Mouse (Mus musculus) lung, postnatal 0 days (tissue): ENCODE measurements around the gene St6gal2. TPM values are rescaled to one million over a fixed set of nuclear protein-coding genes. Genes with fewer than 3 reads are reported as not detected.

Source experiments
- ATAC-seq: fragments of 200-750 bp; cut with Nextera tagmentation; 2 replicates; pipeline ENCODE4 v1.8.0; 2017; ENCODE audit warnings: moderate library complexity
- DNase-seq: peaks from one replicate; pipeline ENCODE4 v3.0.0-alpha.2; 2016; ENCODE audit warnings: low spot score
- H3K27ac ChIP-seq: fragments of 300-500 bp; sonication (generic); 2 replicates; pipeline ENCODE4 v1.5.1; 2014; ENCODE audit warnings: antibody characterized with exemption, mild to moderate bottlenecking, low read length, mixed read lengths
- H3K27me3 ChIP-seq: fragments of 300-500 bp; sonication (generic); replicated peaks from 2 replicates; pipeline ENCODE4 v1.6.1; 2014; ENCODE audit warnings: low read length, mixed read lengths; ENCODE audit not compliant: insufficient read depth
- H3K36me3 ChIP-seq: fragments of 300-500 bp; sonication (generic); 2 replicates; pipeline ENCODE4 v1.6.1; 2014; ENCODE audit warnings: low read length, mixed read lengths; ENCODE audit not compliant: insufficient read depth
- H3K4me1 ChIP-seq: fragments of 300-500 bp; sonication (generic); 2 replicates; pipeline ENCODE4 v1.6.1; 2014; ENCODE audit warnings: antibody characterized with exemption, low read depth, low read length, mixed read lengths; ENCODE audit not compliant: insufficient read depth
- H3K4me2 ChIP-seq: fragments of 300-500 bp; sonication (generic); replicated peaks from 2 replicates; pipeline ENCODE4 v1.6.1; 2014; ENCODE audit warnings: low read depth, mild to moderate bottlenecking, low read length, moderate library complexity, mixed read lengths
- H3K4me3 ChIP-seq: fragments of 300-500 bp; sonication (generic); 2 replicates; pipeline ENCODE4 v1.5.1; 2014; ENCODE audit warnings: low read depth, low read length
- H3K9ac ChIP-seq: fragments of 300-500 bp; sonication (generic); replicated peaks from 2 replicates; pipeline ENCODE4 v1.6.1; 2014; ENCODE audit warnings: low read depth, mild to moderate bottlenecking
- H3K9me3 ChIP-seq: fragments of 300-500 bp; sonication (generic); 2 replicates; pipeline ENCODE4 v1.6.1; 2016; ENCODE audit warnings: low read length, mixed read lengths
- CTCF ChIP-seq: IDR thresholded peaks from 2 replicates; pipeline ENCODE4 v1.5.1; 2016; ENCODE audit warnings: antibody characterized with exemption, mild to moderate bottlenecking
- EP300 ChIP-seq: IDR thresholded peaks from 2 replicates; pipeline ENCODE4 v1.6.1; 2016; ENCODE audit warnings: antibody characterized with exemption, mild to moderate bottlenecking, control low read depth
- WGBS: fragments of 180-500 bp; shearing (Covaris S2); extraction: QIAGEN DNeasy Blood & Tissue Kit; methylation state at CpG from one replicate; pipeline ENCODE4 v1.1.7; 2014; 5-methylcytosine and 5-hydroxymethylcytosine counted together
- polyA plus RNA-seq: library from polyadenylated mRNA; unstranded; fragments of >200 nt; fragmentation: Nextera tagmentation; extraction: Ambion mirVana; gene quantifications from 2 replicates; pipeline ENCODE4 v1.2.1, GENCODE M21; 2015

The St6gal2 gene
- polyA plus RNA-seq, 1 experiment from 2014 or later: 0.02 TPM

DNA sequence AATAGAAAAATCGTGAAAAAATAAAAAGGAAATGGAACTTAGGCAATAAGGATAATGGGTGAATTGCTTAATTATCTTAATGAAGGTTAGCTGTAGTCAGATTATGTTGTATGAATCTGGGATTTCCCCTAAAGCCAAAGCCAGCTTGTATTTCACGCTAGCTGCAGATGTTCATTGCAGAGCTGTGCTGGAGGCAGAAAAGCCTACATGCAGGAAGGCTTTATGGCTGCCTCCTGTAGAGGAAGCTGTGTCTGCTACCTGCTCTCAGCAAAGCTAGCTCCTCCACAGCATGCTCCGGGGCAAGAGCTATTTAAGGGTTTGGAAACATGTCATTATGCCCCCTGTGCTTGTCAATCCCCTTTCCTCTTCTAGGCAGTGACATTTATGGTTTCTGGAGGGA, 9.3 kb downstream of the St6gal2 start:
- Histone ChIP-seq H3K4me3 (no peak overlapping the region), H3K27ac (no peak overlapping the region), H3K4me1 (no peaks in the 10 kb centered on the region), H3K27me3 (no peaks in the 10 kb centered on the region), H3K36me3 (no peaks in the 10 kb centered on the region), H3K9ac (no peak overlapping the region), H3K4me2 (no peak overlapping the region), H3K9me3 (no peaks in the 10 kb centered on the region)
- no peak for TF ChIP-seq CTCF
- TF ChIP-seq EP300: no peak
- no peak for ATAC-seq
- DNase-seq: no peak
- 57% methylated on average over 3 of the region's 3 CpGs for WGBS

DNA sequence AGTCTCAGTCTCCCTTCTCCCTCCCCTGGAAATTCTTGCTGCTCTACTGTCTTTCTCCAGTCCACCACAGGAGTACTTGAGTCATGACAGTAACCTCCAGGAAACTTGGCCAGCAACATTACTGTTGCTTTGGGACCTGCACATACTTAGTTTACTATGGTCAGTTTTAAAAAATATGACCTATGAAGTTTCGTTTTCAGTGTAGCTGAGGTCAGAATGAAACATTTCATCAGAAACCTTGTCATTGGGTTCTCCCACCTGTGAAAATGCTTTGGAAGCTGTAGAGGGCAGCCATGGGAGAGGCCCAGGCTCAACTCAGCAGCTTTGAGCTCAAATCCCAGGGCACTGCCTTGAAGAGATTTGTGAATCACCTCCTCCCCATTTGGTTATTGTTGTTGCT, 15.0 kb downstream of the St6gal2 start:
- Histone ChIP-seq H3K36me3 (no peaks in the 10 kb centered on the region), H3K27ac (no peak overlapping the region), H3K9me3 (no peaks in the 10 kb centered on the region), H3K27me3 (no peaks in the 10 kb centered on the region), H3K9ac (no peak overlapping the region), H3K4me2 (no peak overlapping the region), H3K4me3 (no peak overlapping the region), H3K4me1 (no peaks in the 10 kb centered on the region)
- no peak for DNase-seq
- TF ChIP-seq CTCF: no peak
- TF ChIP-seq EP300: no peak
- WGBS: 67% methylated on average over 1 of the region's 1 CpGs
- ATAC-seq: no peak

- no peak overlapping the region for H3K27ac ChIP-seq
- no peak for DNase-seq
- no peak for ATAC-seq
- TF ChIP-seq CTCF (no peak), EP300 (no peak)
- no peaks in the 10 kb centered on the region for H3K36me3 ChIP-seq
- no peak overlapping the region for H3K4me3 ChIP-seq
- no peaks in the 10 kb centered on the region for H3K27me3 ChIP-seq
- no peaks in the 10 kb centered on the region for H3K9me3 ChIP-seq
- H3K9ac ChIP-seq: no peak overlapping the region
- 75% methylated on average over 3 of the region's 3 CpGs for WGBS
- no peaks in the 10 kb centered on the region for H3K4me1 ChIP-seq
- no peak overlapping the region for H3K4me2 ChIP-seq
These were observed 22.4 kb downstream of the St6gal2 start for GRCm38 (mm10) chr17:55467579-55467978.

DNA sequence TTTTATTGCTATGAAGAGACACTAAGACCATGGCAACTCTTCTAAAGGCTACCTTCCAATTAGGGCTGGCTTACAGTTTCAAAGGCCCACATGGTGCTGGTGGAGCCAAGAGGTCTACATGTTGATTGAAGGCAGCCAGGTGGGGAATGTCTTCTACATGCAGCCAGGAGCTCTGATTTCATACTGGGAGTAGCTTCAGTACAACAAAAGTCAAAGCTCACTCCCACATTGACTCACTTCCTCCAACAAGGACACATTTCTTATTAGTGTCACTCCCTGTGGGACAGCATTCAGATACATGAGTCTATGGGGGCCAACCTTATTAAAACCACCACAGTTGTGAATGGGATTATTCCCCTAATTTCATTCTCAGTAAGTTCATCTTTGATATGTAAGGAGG, 23.8 kb downstream of the St6gal2 start:
- no peak for DNase-seq
- ATAC-seq: no peak
- no peak overlapping the region for H3K4me3 ChIP-seq
- no peak overlapping the region for H3K9ac ChIP-seq
- H3K36me3 ChIP-seq: no peaks in the 10 kb centered on the region
- no peak for TF ChIP-seq CTCF
- no peak for TF ChIP-seq EP300
- no peaks in the 10 kb centered on the region for H3K9me3 ChIP-seq
- H3K27ac ChIP-seq: no peak overlapping the region
- no peak overlapping the region for H3K4me2 ChIP-seq
- H3K4me1 ChIP-seq: no peaks in the 10 kb centered on the region
- H3K27me3 ChIP-seq: no peaks in the 10 kb centered on the region

DNA sequence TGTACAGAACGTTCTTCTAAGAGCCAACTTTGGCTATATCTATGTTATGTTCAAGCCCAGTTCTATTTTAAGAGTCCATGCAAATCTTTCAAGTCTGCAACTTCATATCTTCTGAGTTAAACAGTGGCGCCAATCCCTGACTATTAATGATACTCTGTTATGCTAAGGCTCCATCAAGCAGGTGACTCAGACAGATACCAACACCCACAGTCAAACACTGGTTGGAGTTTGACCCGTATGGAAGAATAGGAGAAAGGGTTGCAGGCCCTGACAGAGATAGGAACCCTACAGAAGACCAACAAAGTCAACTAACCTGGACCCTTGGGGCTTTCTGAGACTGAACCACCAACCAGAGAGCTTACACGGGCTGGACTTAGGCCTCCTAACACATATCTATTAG, 30.8 kb downstream of the St6gal2 start:
- H3K9ac ChIP-seq: no peak overlapping the region

GRCm38 (mm10) chr17:55477361-55477760, 32.2 kb downstream of the St6gal2 start:
- H3K4me1 ChIP-seq: no peaks in the 10 kb centered on the region

More for the DNA sequence above, 30.8 kb downstream of the St6gal2 start:
- TF ChIP-seq CTCF: no peak
- no peak for TF ChIP-seq EP300
- ATAC-seq (no peak), DNase-seq (no peak)
- WGBS: 67% methylated on average over 4 of the region's 4 CpGs
- H3K36me3 ChIP-seq: no peaks in the 10 kb centered on the region
- H3K4me1 ChIP-seq: no peaks in the 10 kb centered on the region
- no peaks in the 10 kb centered on the region for H3K9me3 ChIP-seq
- H3K4me2 ChIP-seq: no peak overlapping the region
- no peak overlapping the region for H3K4me3 ChIP-seq
- no peaks in the 10 kb centered on the region for H3K27me3 ChIP-seq
- H3K27ac ChIP-seq: no peak overlapping the region

GRCm38 (mm10) chr17:55479367-55479766, 34.2 kb downstream of the St6gal2 start:
- 75% methylated on average over 7 of the region's 7 CpGs for WGBS
- Histone ChIP-seq H3K9me3 (no peaks in the 10 kb centered on the region), H3K4me1 (no peaks in the 10 kb centered on the region), H3K27me3 (no peaks in the 10 kb centered on the region), H3K27ac (no peak overlapping the region), H3K4me3 (no peak overlapping the region), H3K4me2 (no peak overlapping the region), H3K36me3 (no peaks in the 10 kb centered on the region), H3K9ac (no peak overlapping the region)
- DNase-seq (no peak), ATAC-seq (no peak)
- no peak for TF ChIP-seq EP300
- no peak for TF ChIP-seq CTCF

More at GRCm38 (mm10) chr17:55477361-55477760, 32.2 kb downstream of the St6gal2 start:
- DNase-seq (no peak), ATAC-seq (no peak)
- no peak overlapping the region for H3K27ac ChIP-seq
- no peak overlapping the region for H3K4me2 ChIP-seq
- H3K4me3 ChIP-seq: no peak overlapping the region
- H3K27me3 ChIP-seq: no peaks in the 10 kb centered on the region
- no peaks in the 10 kb centered on the region for H3K36me3 ChIP-seq
- no peaks in the 10 kb centered on the region for H3K9me3 ChIP-seq
- TF ChIP-seq CTCF: peak; percentile 32; the same call in 1 of the 2 replicates
- no peak for TF ChIP-seq EP300
- H3K9ac ChIP-seq: no peak overlapping the region
